Mouse (Mus musculus) spleen, embryonic (tissue): Measurements from ENCODE around the gene Tgfbr2.
"Not testable (repeated sequence)": the region's sequence is repeated elsewhere in the genome, so short reads cannot be mapped to it uniquely, and the experiment has no call there.

Experiments
- CTCF ChIA-PET: fragments of 350-600 bp; sonication (Branson Sonifier 250); formaldehyde crosslinking; loops from one replicate; lab custom pipeline; 2022; lab: Charles Lee

The Tgfbr2 gene

GRCm38 (mm10) chr9:116084324-116084931 is 90.7 kb downstream of the Tgfbr2 start:
- CTCF ChIA-PET: interaction anchor here (0.6 to 1.2 kb wide), 3 partner anchors 25 to 323 kb away, joined by 3 to 19 read pairs (median 3); no protein-coding TSS in a partner anchor

- CTCF ChIA-PET: interaction anchor here (0.7 to 1.2 kb wide), 2 partner anchors 22 to 24 kb away, joined by 4 to 19 read pairs; no protein-coding TSS in a partner anchor
Measured at GRCm38 (mm10) chr9:116083726-116084323, 91.3 kb downstream of the Tgfbr2 start.

GRCm38 (mm10) chr9:116083300-116083699 is 91.9 kb downstream of the Tgfbr2 start:
- CTCF ChIA-PET: interaction anchor here (0.7 kb wide), 1 partner anchor 23 kb away, joined by 4 read pairs; no protein-coding TSS in a partner anchor

- CTCF ChIA-PET: interaction anchor here (0.6 kb wide), 1 partner anchor 230 kb away, joined by 21 read pairs; no protein-coding TSS in a partner anchor
Measured at GRCm38 (mm10) chr9:116081781-116082180, 93.4 kb downstream of the Tgfbr2 start.

GRCm38 (mm10) chr9:116077419-116077818 is 97.7 kb downstream of the Tgfbr2 start:
- CTCF ChIA-PET: no interaction called here

GRCm38 (mm10) chr9:116076946-116077345 is 98.2 kb downstream of the Tgfbr2 start:
- CTCF ChIA-PET: no interaction called here

- CTCF ChIA-PET: no interaction called here
Measured at GRCm38 (mm10) chr9:116076163-116076562, 99.0 kb downstream of the Tgfbr2 start.

- CTCF ChIA-PET: not testable (repeated sequence)
Measured at GRCm38 (mm10) chr9:116071561-116071960, 103.6 kb downstream of the Tgfbr2 start.

GRCm38 (mm10) chr9:116064774-116065173 is 110.4 kb downstream of the Tgfbr2 start:
- CTCF ChIA-PET: no interaction called here

GRCm38 (mm10) chr9:116060691-116061090 is 114.5 kb downstream of the Tgfbr2 start:
- CTCF ChIA-PET: interaction anchor here (0.5 kb wide), 1 partner anchor 528 kb away, joined by 6 read pairs; no protein-coding TSS in a partner anchor

- CTCF ChIA-PET: interaction anchor here (0.7 to 1.4 kb wide), 2 partner anchors 25 to 457 kb away, joined by 3 to 19 read pairs; no protein-coding TSS in a partner anchor
Measured at GRCm38 (mm10) chr9:116059156-116059555, 116.0 kb downstream of the Tgfbr2 start.

- CTCF ChIA-PET: no interaction called here
Measured at GRCm38 (mm10) chr9:116058475-116058874, 116.7 kb downstream of the Tgfbr2 start.

- CTCF ChIA-PET: interaction anchor here (0.6 kb wide), 2 partner anchors 348 to 423 kb away, joined by 3 to 4 read pairs; no protein-coding TSS in a partner anchor
Measured at GRCm38 (mm10) chr9:116053976-116054375, 121.2 kb downstream of the Tgfbr2 start.

- CTCF ChIA-PET: interaction anchor here (0.7 kb wide), 2 partner anchors 297 to 839 kb away, joined by 5 to 9 read pairs; no protein-coding TSS in a partner anchor
Measured at GRCm38 (mm10) chr9:116049985-116050384, 125.2 kb downstream of the Tgfbr2 start.

- CTCF ChIA-PET: interaction anchor here (0.6 to 0.9 kb wide), 2 partner anchors 641 to 1123 kb away, joined by 4 to 5 read pairs; no protein-coding TSS in a partner anchor
Measured at GRCm38 (mm10) chr9:116041787-116042186, 133.4 kb downstream of the Tgfbr2 start.

GRCm38 (mm10) chr9:116041369-116041768 is 133.8 kb downstream of the Tgfbr2 start:
- CTCF ChIA-PET: interaction anchor here (0.9 kb wide), 1 partner anchor 640 kb away, joined by 4 read pairs; no protein-coding TSS in a partner anchor

- CTCF ChIA-PET: not testable (repeated sequence)
Measured at GRCm38 (mm10) chr9:116040852-116041251, 134.3 kb downstream of the Tgfbr2 start.

GRCm38 (mm10) chr9:116039981-116040380 is 135.2 kb downstream of the Tgfbr2 start:
- CTCF ChIA-PET: no interaction called here

GRCm38 (mm10) chr9:116038275-116038674 is 136.9 kb downstream of the Tgfbr2 start:
- CTCF ChIA-PET: no interaction called here
